Mouse (Mus musculus): Measurements from ENCODE around the gene Btbd1.

Gene Btbd1

GRCm38 (mm10) chr7:81762180-81763109 is 66.8 kb downstream of the Btbd1 start, which contains the start of gene Ramac:
Gene Ramac (plus strand): TSS chr7:81762925.
- TF ChIP-seq NANOG (IDR thresholded peaks at IDR 0.05; ENCODE audit: borderline replicate concordance, low read length) (no peak), CTCF (conservative IDR thresholded peaks at IDR 0.05; ENCODE audit: low read length) (peak; percentile 28; the same call in 1 of the 2 replicates)
- H3K27me3 ChIP-seq (ENCODE audit: insufficient read depth, low read length): no peaks in the 10 kb centered on the region
- H3K36me3 ChIP-seq (ENCODE audit: insufficient read depth, low read length): peaks cover 4% of the 10 kb centered on the region
- H3K4me3 ChIP-seq (replicated peaks; ENCODE audit: low read length): peak within 1 kb of the TSS; percentile 97
- no peaks in the 10 kb centered on the region for H3K9me3 ChIP-seq (ENCODE audit: low read length)
- peaks cover 22% of the 10 kb centered on the region for H3K4me1 ChIP-seq (replicated peaks; ENCODE audit: low read depth, low read length)

GRCm38 (mm10) chr7:81747956-81748355 is 81.3 kb downstream of the Btbd1 start:
- Histone ChIP-seq H3K4me1 (replicated peaks; ENCODE audit: low read depth, low read length) (no peaks in the 10 kb centered on the region), H3K9me3 (ENCODE audit: low read length) (0 out of 2 replicates have a peak, but pooled peaks cover 4% of the 10 kb centered on the region), H3K36me3 (ENCODE audit: insufficient read depth, low read length) (no peaks in the 10 kb centered on the region), H3K4me3 (replicated peaks; ENCODE audit: low read length) (no peak overlapping the region), H3K27me3 (ENCODE audit: insufficient read depth, low read length) (no peaks in the 10 kb centered on the region)
- TF ChIP-seq CTCF (conservative IDR thresholded peaks at IDR 0.05; ENCODE audit: low read length): no peak
- TF ChIP-seq NANOG (IDR thresholded peaks at IDR 0.05; ENCODE audit: borderline replicate concordance, low read length): no peak
- no peak for TF ChIP-seq POU5F1 (IDR thresholded peaks at IDR 0.05; ENCODE audit: borderline replicate concordance, low read length)

- TF ChIP-seq CTCF (conservative IDR thresholded peaks at IDR 0.05; ENCODE audit: low read length) (no peak), POU5F1 (IDR thresholded peaks at IDR 0.05; ENCODE audit: borderline replicate concordance, low read length) (no peak), NANOG (IDR thresholded peaks at IDR 0.05; ENCODE audit: borderline replicate concordance, low read length) (no peak)
- H3K9me3 ChIP-seq (ENCODE audit: low read length): 0 out of 2 replicates have a peak, but pooled peaks cover 4% of the 10 kb centered on the region
- no peaks in the 10 kb centered on the region for H3K36me3 ChIP-seq (ENCODE audit: insufficient read depth, low read length)
- H3K4me1 ChIP-seq (replicated peaks; ENCODE audit: low read depth, low read length): no peaks in the 10 kb centered on the region
- no peaks in the 10 kb centered on the region for H3K27me3 ChIP-seq (ENCODE audit: insufficient read depth, low read length)
- H3K4me3 ChIP-seq (replicated peaks; ENCODE audit: low read length): no peak overlapping the region
These were observed 85.1 kb downstream of the Btbd1 start for GRCm38 (mm10) chr7:81744145-81744544.
